Mouse (Mus musculus) MEL (cell line): ENCODE data around the gene Cwc27. TPM values are rescaled to one million over a fixed set of nuclear protein-coding genes. Genes with fewer than 3 reads are reported as not detected.

Experiments
- DNase-seq: peaks from one replicate; pipeline ENCODE4 v3.0.0; 2011; ENCODE audit warnings: low read depth, low spot score
- H3K27ac ChIP-seq: 2 replicates; pipeline ENCODE4 v1.5.1; 2012; ENCODE audit warnings: low read depth, mild to moderate bottlenecking, control low read depth, low read length, moderate library complexity; ENCODE audit not compliant: control insufficient read depth
- H3K27me3 ChIP-seq, 2 experiments: fragments of 150-350 bp in 1 of 2; sonication (generic) in 1 of 2; 2 replicates each; pipeline ENCODE4 v1.6.1; 2012; ENCODE audit warnings: low read length in 2 of 2, mild to moderate bottlenecking in 2 of 2, improper control_type of control experiment in 1 of 2, moderate library complexity in 1 of 2; ENCODE audit not compliant: insufficient read depth in 2 of 2, control insufficient read depth in 1 of 2
- H3K36me3 ChIP-seq, 2 experiments: 2 replicates each; pipeline ENCODE4 v1.6.1; 2012 to 2014; ENCODE audit warnings: low read length in 2 of 2, improper control_type of control experiment in 1 of 2, inconsistent platforms in 1 of 2, mild to moderate bottlenecking in 1 of 2; ENCODE audit not compliant: insufficient read depth in 2 of 2, control insufficient read depth in 1 of 2
- H3K4me1 ChIP-seq, 2 experiments: fragments of 150-350 bp in 1 of 2; sonication (generic) in 1 of 2; 2 replicates each; pipeline ENCODE4 v1.6.1; 2012; ENCODE audit warnings: low read length in 2 of 2, improper control_type of control experiment in 1 of 2, mild to moderate bottlenecking in 1 of 2; ENCODE audit not compliant: insufficient read depth in 2 of 2, control insufficient read depth in 1 of 2
- H3K4me3 ChIP-seq, 2 experiments: fragments of 150-350 bp in 1 of 2; sonication (generic) in 1 of 2; 2 replicates each; pipeline ENCODE4 v1.5.1; 2012; ENCODE audit warnings: low read depth in 2 of 2, low read length in 2 of 2, mild to moderate bottlenecking in 2 of 2, moderate library complexity in 2 of 2, control low read depth in 1 of 2, improper control_type of control experiment in 1 of 2; ENCODE audit not compliant: control insufficient read depth in 1 of 2, insufficient read depth in 1 of 2
- H3K79me2 ChIP-seq: 2 replicates; pipeline ENCODE4 v1.6.1; 2012; ENCODE audit warnings: mild to moderate bottlenecking, low read length, moderate library complexity; ENCODE audit not compliant: control insufficient read depth, poor library complexity, insufficient read depth
- H3K9ac ChIP-seq: 2 replicates; pipeline ENCODE4 v1.6.1; 2012; ENCODE audit warnings: low read depth, mild to moderate bottlenecking, control low read depth, low read length, moderate library complexity; ENCODE audit not compliant: control insufficient read depth, poor library complexity, severe bottlenecking
- H3K9me3 ChIP-seq: fragments of 150-350 bp; sonication (generic); replicated peaks from 2 replicates; pipeline ENCODE4 v1.6.1; 2012; ENCODE audit warnings: mild to moderate bottlenecking, low read length, improper control_type of control experiment, moderate library complexity; ENCODE audit not compliant: insufficient read depth
- BHLHE40 ChIP-seq: IDR thresholded peaks from 2 replicates; pipeline ENCODE4 v1.6.1; 2012; ENCODE audit warnings: low read depth, mild to moderate bottlenecking, inconsistent platforms, low read length, improper control_type of control experiment, borderline replicate concordance
- ELF1 ChIP-seq: IDR thresholded peaks from 2 replicates; pipeline ENCODE4 v1.6.1; 2014; ENCODE audit warnings: low read depth, mild to moderate bottlenecking, inconsistent platforms, low read length, improper control_type of control experiment, moderate library complexity
- GABPA ChIP-seq: IDR thresholded peaks from 2 replicates; pipeline ENCODE4 v1.6.1; 2012; ENCODE audit warnings: low read depth, mild to moderate bottlenecking, inconsistent platforms, low read length, improper control_type of control experiment, moderate library complexity
- HCFC1 ChIP-seq: IDR thresholded peaks from 2 replicates; pipeline ENCODE4 v1.6.1; 2012; ENCODE audit warnings: low read depth, mild to moderate bottlenecking, inconsistent platforms, low read length, improper control_type of control experiment, moderate library complexity
- MAX ChIP-seq: IDR thresholded peaks from 2 replicates; pipeline ENCODE4 v1.6.1; 2011; ENCODE audit warnings: low read length, improper control_type of control experiment
- MYB ChIP-seq: IDR thresholded peaks from 2 replicates; pipeline ENCODE4 v1.6.1; 2011; ENCODE audit warnings: mild to moderate bottlenecking, low read depth, low read length, improper control_type of control experiment
- NRF1 ChIP-seq: IDR thresholded peaks from 2 replicates; pipeline ENCODE4 v1.6.1; 2014; ENCODE audit warnings: low read depth, mild to moderate bottlenecking, inconsistent platforms, low read length, improper control_type of control experiment, moderate library complexity; ENCODE audit not compliant: poor library complexity, insufficient read depth, severe bottlenecking
- POLR2AphosphoS2 ChIP-seq: IDR thresholded peaks from 2 replicates; pipeline ENCODE4 v1.6.1; 2011; ENCODE audit warnings: low read length, improper control_type of control experiment
- SIN3A ChIP-seq: IDR thresholded peaks from 2 replicates; pipeline ENCODE4 v1.6.1; 2012; ENCODE audit warnings: low read length, improper control_type of control experiment, inconsistent platforms
- TAL1 ChIP-seq: IDR thresholded peaks from 2 replicates; pipeline ENCODE4 v1.6.1; 2012; ENCODE audit warnings: mild to moderate bottlenecking, inconsistent platforms, low read length, moderate library complexity, mixed read lengths
- TBP ChIP-seq: IDR thresholded peaks from 2 replicates; pipeline ENCODE4 v1.8.0; 2011; ENCODE audit warnings: low read depth, low read length, improper control_type of control experiment
- TCF12 ChIP-seq: IDR thresholded peaks from 2 replicates; pipeline ENCODE4 v1.6.1; 2014; ENCODE audit warnings: low read depth, mild to moderate bottlenecking, inconsistent platforms, low read length, improper control_type of control experiment, moderate library complexity
- UBTF ChIP-seq: IDR thresholded peaks from 2 replicates; pipeline ENCODE4 v1.6.1; 2012; ENCODE audit warnings: low read depth, mild to moderate bottlenecking, inconsistent platforms, low read length, improper control_type of control experiment, moderate library complexity, borderline replicate concordance; ENCODE audit not compliant: insufficient read depth
- USF1 ChIP-seq: IDR thresholded peaks from 2 replicates; pipeline ENCODE4 v1.6.1; 2014; ENCODE audit warnings: low read depth, mild to moderate bottlenecking, inconsistent platforms, low read length, improper control_type of control experiment, moderate library complexity
- USF2 ChIP-seq, 2 experiments: IDR thresholded peaks; 2 replicates each; pipeline ENCODE4 v1.6.1; 2011 to 2012; ENCODE audit warnings: improper control_type of control experiment in 2 of 2, low read length in 2 of 2, borderline replicate concordance in 1 of 2, inconsistent platforms in 1 of 2, low read depth in 1 of 2, mild to moderate bottlenecking in 1 of 2; ENCODE audit not compliant: insufficient read depth in 1 of 2
- ZKSCAN1 ChIP-seq: IDR thresholded peaks from 2 replicates; pipeline ENCODE4 v1.6.1; 2012; ENCODE audit warnings: low read depth, mild to moderate bottlenecking, inconsistent platforms, low read length, improper control_type of control experiment, moderate library complexity
- ZMIZ1 ChIP-seq: IDR thresholded peaks from 2 replicates; pipeline ENCODE4 v1.6.1; 2012; ENCODE audit warnings: low read depth, mild to moderate bottlenecking, inconsistent platforms, low read length, improper control_type of control experiment, moderate library complexity
- ZNF384 ChIP-seq: IDR thresholded peaks from 2 replicates; pipeline ENCODE4 v1.6.1; 2012; ENCODE audit warnings: low read depth, mild to moderate bottlenecking, inconsistent platforms, low read length, improper control_type of control experiment
- polyA plus RNA-seq, 2 experiments: library from polyadenylated mRNA; stranded (reverse) in 1 of 2; unstranded in 1 of 2; fragments of >175 nt in 1 of 2; fragments of >200 nt in 1 of 2; gene quantifications; 2 replicates each; pipeline versions ENCODE4 v1.2.1 to v1.2.4; 2012; ENCODE audit warnings: low replicate concordance in 2 of 2, low read depth in 1 of 2; ENCODE audit not compliant: insufficient read length in 2 of 2, insufficient read depth in 1 of 2, missing spikeins in 1 of 2
- total RNA-seq: library from RNA; depleted of rRNA; stranded (reverse); fragments of 300-350 nt; gene quantifications from 2 replicates; pipeline ENCODE4 v1.2.3, GENCODE M21; 2012

The Cwc27 gene
- total and polyA plus RNA-seq, 3 experiments: 18.3 to 22.0 TPM; not detected in 1

GRCm38 (mm10) chr13:104606786-104607580 lies 210.0 kb downstream of the Cwc27 start:
- Histone ChIP-seq H3K9me3 (no peaks in the 10 kb centered on the region), H3K79me2 (no peaks in the 10 kb centered on the region), H3K4me1 (no peaks in the 10 kb centered on the region), H3K9ac (no peak overlapping the region), H3K4me3 (no peak overlapping the region), H3K27ac (no peak overlapping the region), H3K36me3 (no peaks in the 10 kb centered on the region), H3K27me3 (no peaks in the 10 kb centered on the region; a peak in 1 of 4 replicates)
- TF ChIP-seq USF1: no peak
- no peak for TF ChIP-seq ZMIZ1
- TF ChIP-seq HCFC1: no peak
- TF ChIP-seq TAL1: no peak
- TF ChIP-seq UBTF: no peak
- TF ChIP-seq GABPA: no peak
- no peak for TF ChIP-seq ZNF384
- no peak for TF ChIP-seq NRF1
- no peak for TF ChIP-seq TCF12
- TF ChIP-seq ELF1: no peak
- no peak for TF ChIP-seq SIN3A
- no peak for TF ChIP-seq BHLHE40
- TF ChIP-seq TBP: no peak
- no peak for TF ChIP-seq USF2 (IDR thresholded peaks at IDR 0.05; ENCODE audit: borderline replicate concordance in 1 of 2, insufficient read depth in 1 of 2, low read depth in 1 of 2, low read length in 2 of 2)
- no peak for TF ChIP-seq MAX
- TF ChIP-seq ZKSCAN1: no peak
- no peak for DNase-seq

- DNase-seq: no peak
- Histone ChIP-seq H3K4me3 (no peak overlapping the region), H3K36me3 (no peaks in the 10 kb centered on the region), H3K27ac (no peak overlapping the region), H3K79me2 (no peaks in the 10 kb centered on the region), H3K27me3 (no peaks in the 10 kb centered on the region; a peak in 1 of 4 replicates), H3K9ac (no peak overlapping the region), H3K9me3 (no peaks in the 10 kb centered on the region), H3K4me1 (no peaks in the 10 kb centered on the region)
- TF ChIP-seq TCF12: no peak
- no peak for TF ChIP-seq POLR2AphosphoS2
- no peak for TF ChIP-seq MAX
- no peak for TF ChIP-seq MYB
- TF ChIP-seq GABPA: no peak
Measured at GRCm38 (mm10) chr13:104605111-104605510, 211.8 kb downstream of the Cwc27 start.
